Mouse (Mus musculus): ENCODE measurements at regions not wholly inside any gene's neighbourhood (a gene's known extent, or its start where the extent isn't known, plus 50 kb on each side); places are given as distances from the start of the nearest gene placed in this dataset.
"Not testable (repeated sequence)": the region's sequence is repeated elsewhere in the genome, so short reads cannot be mapped to it uniquely, and the experiment has no call there.

DNA sequence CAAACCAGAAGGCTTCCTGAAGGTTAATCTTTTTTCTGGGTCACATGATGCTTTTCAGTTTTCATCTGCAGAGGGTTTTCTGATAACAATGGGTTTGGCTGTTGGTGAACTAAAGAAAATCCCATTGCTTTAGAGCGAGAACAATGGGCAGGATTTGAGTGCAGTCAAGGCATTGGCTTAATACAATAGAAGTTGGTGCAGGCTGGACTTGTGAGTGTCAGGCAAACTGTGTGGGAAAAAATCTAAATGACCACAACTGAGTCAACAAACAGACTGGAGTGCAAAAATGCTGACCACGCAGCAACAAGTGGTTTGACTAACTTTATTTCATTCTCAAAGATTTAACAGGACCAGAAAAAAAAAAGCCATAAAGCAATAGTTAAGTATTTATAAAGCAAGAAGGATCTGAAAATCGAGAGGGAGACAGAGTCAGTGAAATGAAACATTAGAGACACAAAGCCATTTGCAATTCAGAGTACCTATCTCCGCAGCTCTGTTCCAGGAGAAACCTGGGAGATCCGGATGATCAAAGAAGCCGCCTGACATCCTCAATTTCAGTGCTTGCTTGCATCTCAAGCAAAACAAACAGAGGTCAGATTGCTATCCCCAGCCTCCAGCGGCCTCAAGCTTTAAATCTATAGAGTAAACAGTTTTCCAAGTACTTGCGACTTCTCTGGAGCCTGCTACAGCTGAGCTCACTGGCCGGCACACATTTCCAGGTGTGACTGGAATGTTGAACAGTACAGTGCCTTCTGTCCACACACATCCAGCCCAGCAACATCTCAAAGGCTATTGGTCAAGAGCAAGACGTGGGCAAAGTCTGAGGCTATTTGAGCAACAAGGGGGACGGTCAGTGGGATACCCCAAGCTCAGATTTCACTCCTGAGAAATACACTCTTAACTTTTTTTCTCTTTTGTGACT, 229.5 kb upstream of the Arglu1 start:
- no peak for DNase-seq

- no peak for DNase-seq
Measured at GRCm38 (mm10) chr8:8919040-8919439, 228.7 kb upstream of the Arglu1 start.

- no peak for DNase-seq
Measured at GRCm38 (mm10) chr8:8907478-8908165, 217.3 kb upstream of the Arglu1 start.

DNA sequence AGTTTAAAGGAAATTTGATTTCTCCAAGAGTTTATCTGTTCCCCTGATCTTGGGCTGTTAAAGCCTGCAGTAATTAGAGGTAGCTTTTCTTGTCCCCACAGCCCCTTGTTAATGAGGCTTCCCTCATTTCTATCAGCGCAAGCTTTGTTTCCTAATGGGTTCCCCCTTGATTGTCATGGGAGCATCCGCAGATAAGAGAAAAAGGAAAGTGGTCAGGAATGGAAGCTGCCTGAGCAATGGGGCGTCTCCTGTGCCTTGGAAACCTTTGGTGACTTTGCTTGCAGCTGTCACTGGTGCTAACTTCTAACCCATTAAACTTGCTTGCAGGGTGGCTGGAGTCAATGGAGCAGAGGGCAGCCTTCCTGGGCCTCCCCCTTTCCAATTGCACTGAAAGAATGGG, 202.7 kb upstream of the Arglu1 start:
- DNase-seq = no peak

- DNase-seq = no peak
Measured at GRCm38 (mm10) chr8:8877286-8877685, 187.0 kb upstream of the Arglu1 start.

DNA sequence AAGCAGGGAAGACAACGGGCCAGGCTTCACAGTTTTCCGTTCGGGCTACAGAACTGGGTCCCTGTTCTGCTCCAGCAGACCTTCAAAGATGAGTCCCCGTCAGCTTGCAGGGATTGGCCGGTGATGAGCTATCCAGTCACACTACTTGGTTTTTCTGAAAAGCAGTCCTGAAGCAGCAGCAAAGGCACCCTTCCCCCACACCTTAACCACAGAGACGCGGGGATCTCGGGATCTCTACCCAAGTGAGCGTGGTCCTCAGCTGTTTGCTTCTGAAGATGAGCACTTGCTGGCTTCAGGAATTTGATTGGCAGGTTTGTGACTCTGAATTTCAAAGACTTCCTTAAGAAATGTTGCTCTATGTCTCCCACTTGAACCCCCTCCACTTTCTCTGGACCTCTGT, 186.6 kb upstream of the Arglu1 start:
- DNase-seq = no peak

DNA sequence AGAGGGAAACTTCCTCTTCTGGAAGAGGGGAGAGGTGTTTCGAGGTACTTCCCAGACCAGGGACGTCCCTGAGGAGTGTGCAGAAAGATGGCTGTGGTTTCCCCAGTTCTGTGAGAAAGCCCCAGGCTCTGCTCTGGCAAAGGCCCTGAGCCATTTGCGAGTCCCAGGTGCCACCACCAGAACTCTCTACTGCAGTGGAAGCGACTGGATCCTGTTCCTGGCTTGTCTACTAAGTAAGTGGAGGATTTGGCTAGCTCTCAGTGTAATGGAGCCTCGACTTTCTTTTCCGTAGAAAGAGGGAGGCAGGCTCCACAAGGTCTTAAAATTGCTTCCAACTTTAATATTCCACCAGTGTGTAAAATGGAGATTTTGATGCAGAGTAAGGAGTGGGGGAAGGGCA, 186.1 kb upstream of the Arglu1 start:
- DNase-seq = no peak

GRCm38 (mm10) chr8:8871938-8872337, 181.6 kb upstream of the Arglu1 start:
- DNase-seq = no peak

- no peak for DNase-seq
Measured at GRCm38 (mm10) chr8:8871039-8871438, 180.7 kb upstream of the Arglu1 start.

DNA sequence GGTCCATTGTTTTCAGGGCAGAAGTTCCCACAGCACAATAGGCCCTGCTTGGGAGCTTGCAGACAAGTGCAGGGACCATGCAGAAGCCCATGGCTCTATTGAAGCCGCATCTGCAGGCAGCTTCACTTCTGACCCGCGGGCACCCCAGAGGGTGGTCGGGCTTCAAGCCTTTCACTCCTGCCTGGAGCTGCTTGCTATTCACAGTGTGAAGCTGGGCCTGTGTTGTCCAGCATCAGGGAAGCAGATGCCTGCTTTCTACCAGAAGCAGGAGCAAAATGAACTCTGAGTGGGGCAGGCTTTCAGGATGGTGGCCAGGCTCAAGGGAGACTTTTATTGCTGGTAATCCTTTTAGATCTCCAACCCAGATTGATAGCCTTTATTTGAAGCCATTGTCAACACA, 180.2 kb upstream of the Arglu1 start:
- DNase-seq = no peak

GRCm38 (mm10) chr8:8869338-8869737, 179.0 kb upstream of the Arglu1 start:
- no peak for DNase-seq

GRCm38 (mm10) chr8:8867924-8868323, 177.6 kb upstream of the Arglu1 start:
- no peak for DNase-seq

- no peak for DNase-seq
Measured at GRCm38 (mm10) chr8:8867126-8867777, 176.9 kb upstream of the Arglu1 start.

DNA sequence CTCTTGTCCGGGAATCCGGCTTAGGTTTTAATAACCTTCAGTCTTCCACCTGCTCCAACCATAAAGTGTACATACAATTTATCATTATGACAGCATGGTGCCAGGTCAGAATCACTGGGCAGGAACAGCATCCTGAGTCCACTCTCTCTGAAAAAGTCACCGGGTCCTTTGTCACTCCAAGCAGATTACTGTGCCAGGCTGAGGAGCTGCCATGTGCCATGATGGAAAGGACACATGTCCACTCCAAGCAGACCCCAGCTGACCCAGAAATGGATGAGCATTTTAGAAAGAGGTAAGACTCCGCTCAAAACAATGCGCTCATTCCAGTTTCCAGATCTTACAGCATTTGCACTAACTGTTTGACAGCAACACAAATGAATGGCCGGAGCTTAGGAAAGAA, 172.4 kb upstream of the Arglu1 start:
- DNase-seq = no peak

GRCm38 (mm10) chr8:8861331-8861940, 171.1 kb upstream of the Arglu1 start:
- no peak for DNase-seq

DNA sequence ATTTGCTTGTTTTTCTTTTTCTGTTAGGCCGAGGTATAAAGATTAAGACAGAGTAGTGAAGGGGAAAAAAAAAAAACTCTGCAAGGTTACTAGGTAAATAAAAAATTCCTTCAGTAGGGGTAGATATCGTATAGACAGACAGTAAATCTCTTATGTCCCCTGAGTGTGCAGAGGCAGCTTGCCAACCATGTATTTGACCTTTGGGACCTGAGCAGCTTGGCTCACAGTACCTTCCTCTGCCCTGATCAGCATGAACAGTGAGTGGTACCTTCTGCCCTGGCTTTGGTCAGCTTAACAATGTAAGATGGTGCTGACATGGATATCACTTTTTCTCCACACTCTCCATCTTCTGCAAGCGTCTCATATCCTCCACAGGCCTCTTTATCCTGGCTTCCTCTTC, 168.3 kb upstream of the Arglu1 start:
- no peak for DNase-seq

GRCm38 (mm10) chr8:8852656-8853366, 162.5 kb upstream of the Arglu1 start:
- DNase-seq = no peak

DNA sequence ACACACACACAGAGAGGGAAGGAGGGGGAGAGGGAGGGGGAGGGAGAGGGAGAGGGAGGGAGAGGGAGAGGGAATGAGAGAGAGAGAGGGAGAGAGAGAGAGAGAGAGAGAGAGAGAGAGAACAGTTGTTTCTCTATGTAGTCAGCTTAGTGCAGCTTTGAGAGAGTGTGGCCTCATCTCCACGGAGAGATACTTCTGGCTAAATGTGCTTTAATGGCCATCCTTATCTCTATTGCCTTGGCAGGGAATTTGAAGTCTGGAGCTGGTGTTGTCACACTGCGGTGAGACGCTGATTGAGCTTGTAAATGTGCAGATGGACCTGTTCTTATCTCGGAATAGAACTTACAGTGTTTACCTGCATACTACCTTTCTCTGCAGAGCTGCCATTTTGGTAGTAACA, 160.9 kb upstream of the Arglu1 start:
- no peak for DNase-seq

DNA sequence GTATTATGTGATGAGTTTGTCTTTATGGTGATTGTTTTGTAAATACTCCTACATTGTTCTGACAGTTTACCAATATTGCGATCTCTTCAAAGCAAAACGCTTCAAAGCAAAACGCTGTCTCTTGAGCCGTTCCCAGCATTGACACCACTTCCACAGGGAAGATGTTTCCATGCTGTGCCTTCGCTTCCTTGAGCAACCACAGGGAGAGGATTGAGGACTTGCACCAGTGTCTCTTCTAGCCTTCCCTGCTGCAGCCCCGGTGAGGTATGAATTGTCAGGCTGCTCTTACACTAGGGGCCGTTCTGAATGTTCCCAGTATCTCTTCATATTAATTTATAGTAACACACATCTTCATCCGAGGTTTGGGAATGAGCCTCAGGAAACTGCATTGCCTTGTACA, 160.4 kb upstream of the Arglu1 start:
- no peak for DNase-seq

DNA sequence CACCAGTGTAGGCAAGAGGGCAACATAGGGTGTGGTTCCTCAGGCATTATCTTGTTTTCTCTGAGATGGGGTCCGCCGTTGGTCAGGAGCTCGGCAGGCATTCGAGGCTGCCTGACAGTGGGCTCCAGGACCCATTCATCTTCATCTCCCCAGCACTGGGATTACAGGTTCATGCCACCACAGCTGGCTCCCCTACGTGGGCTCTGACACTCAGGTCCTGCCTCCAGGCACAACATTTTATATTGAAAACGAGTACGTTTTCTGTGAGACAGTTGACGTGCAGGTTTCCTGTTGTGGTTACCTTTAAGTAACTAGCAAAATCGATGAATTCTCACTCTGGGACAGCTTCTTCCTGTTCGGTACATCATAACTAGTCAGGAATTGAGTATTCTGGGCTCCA, 157.3 kb upstream of the Arglu1 start:
- no peak for DNase-seq

GRCm38 (mm10) chr8:8842326-8842725, 152.0 kb upstream of the Arglu1 start:
- no peak for DNase-seq

GRCm38 (mm10) chr8:8836166-8836565, 145.8 kb upstream of the Arglu1 start:
- not testable (repeated sequence) for DNase-seq

- DNase-seq = no peak
Measured at GRCm38 (mm10) chr8:8831306-8831705, 141.0 kb upstream of the Arglu1 start.

Data from thymus, adult 18-20 months (tissue).